Mouse (Mus musculus) NIH3T3 (cell line): ENCODE measurements around the gene Cep104.
A peak's percentile ranks its signal among the peaks of the same experiment; 100 is the strongest.

Source experiments
- DNase-seq: peaks from one replicate; pipeline ENCODE4 v3.0.0-alpha.2; 2012; ENCODE audit warnings: low read depth

Gene Cep104

DNA sequence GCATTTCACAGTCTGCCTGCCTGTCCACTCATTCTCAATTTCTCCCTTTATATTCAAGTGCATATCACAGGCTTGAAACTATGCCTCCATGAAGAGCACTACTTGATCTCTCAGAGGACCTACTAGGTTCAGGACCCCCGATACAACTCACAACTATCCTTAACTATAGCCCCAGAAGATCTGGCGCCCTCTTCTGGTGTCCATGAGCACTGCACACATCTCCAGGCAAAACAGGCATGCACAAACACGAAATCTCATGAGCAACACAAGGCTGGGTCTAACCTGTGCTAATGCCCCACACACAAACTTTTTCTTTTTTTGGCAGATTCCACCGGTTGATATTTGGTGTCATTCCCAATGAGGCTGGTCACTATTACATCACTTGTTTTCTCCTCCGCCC, 70.8 kb downstream of the Cep104 start:
- DNase-seq = no peak

DNA sequence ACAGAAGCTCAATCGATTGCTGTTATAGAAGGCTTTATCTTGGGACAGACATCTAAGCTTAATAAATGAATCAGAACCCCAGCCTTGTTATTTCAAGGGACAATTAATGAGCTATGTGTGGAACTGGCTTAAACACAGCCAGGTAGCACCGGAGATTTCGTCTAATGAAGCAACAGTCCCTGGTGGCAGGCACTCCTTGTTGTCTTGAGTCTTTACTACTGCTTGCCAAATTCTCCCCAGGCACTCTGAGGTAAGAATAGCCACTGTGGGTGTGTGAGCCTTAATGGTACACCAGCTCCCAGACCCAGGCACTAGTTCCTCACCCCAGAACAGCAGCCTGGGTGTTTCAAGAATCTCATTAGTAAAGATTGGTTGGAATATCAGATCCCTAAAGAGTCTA, 76.4 kb downstream of the Cep104 start:
- DNase-seq = no peak

DNA sequence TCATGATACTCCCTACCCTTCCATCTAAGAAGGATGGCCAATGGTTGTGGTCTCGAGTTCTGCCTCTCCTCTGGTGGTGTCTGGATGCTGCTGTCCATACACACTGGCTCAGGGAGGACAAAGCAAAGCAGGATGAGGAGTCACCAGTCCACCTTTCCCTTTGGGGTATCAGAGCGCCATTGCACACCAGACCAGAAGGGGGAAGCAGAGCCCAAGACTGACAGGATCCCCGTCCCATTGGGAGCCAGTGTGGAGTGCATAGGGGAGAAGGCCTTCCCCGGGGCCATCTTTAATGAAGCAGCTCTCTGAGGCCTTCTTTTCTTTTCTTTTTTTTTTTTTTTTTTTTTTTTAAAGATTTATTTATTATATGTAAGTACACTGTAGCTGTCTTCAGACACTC, 78.1 kb downstream of the Cep104 start:
- DNase-seq = peak; percentile 61

DNA sequence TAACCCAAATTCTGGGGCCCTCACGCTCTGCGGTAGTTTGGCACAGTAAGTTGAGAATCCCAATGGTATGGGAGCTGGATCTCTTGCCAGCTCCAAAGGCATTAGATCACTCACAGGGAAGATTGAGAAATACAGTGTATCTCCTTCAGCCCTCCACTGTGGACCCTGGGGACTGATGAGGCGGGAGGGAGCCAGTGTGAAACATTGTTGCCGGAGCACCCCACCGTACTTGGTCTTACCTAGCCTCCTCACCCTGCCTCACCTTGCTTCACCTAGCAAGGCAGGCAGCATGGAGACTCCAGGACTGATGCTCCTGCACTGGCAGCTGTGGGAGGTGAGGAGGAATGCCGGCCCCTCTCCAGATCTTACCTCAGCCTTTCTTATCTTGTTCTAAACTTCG, 80.5 kb downstream of the Cep104 start:
- DNase-seq = peak; percentile 78

DNA sequence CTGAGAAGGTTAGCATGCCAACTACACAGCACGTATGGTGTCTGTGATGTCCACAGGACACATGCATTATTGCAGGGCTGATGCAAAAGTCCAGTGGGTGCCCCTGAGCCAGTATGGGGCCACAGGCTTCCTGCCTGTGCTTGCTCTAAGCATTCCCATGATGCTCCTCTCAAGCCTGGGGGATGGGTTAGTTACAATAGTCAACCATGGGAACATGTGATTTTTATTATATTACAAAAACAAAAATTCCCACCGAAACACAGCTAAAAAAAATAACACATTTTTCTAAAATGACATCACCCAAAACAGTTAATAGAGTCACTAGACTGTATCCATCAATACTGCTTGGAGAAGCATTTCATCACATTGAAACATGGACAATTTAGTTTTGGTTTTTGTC, 81.1 kb downstream of the Cep104 start:
- DNase-seq = peak; percentile 80

DNA sequence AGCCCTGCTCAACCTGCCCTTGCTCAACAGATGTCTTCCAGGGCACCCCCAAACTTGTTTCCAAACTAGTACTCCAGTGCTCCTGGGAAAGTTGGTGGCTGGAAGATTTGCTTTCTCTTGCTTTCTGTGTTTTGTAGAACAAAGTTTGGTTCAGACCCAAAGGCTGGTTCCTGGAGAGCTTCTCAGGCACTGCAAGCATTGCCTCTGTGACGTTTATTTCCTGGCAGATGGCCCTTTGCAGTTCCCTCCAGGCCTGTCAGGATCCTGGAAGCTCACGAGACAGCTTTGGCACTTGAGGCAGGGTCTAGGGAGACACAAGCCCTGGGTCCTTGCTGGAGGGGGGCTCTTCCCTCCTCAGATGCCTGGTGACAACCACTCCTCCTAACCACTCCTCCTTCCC, 81.7 kb downstream of the Cep104 start:
- DNase-seq = peak; percentile 81

DNA sequence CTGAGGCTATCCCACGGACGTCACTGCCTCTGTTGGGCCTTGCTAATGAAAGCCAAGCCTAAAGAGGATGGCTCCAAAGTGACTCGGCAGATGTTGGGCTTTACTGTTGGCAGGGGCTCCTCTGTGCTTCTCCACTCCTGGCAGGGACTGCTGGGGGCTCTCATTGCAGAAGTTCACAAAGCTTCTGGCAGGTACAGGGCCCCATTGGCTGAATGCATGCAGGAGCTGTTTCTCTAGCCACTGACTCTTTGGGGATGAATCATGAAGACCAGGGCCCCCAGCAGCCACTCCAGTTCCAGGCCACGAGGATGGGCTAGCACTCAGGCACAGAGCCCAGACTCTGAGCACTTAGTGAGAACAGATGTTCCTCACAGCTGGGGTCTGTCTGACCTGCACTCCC, 82.7 kb downstream of the Cep104 start:
- peak; percentile 86 for DNase-seq
